Comparison of ENCODE assay signal across 8 mouse cellular contexts in genomic region chr17:83526091-83526561, GRCm38 (mm10). TPM values are rescaled to one million over a fixed set of nuclear protein-coding genes. Genes with fewer than 3 reads are reported as not detected.
DNase-seq lines count a peak whose midpoint lies in the region; ATAC-seq lines count a peak whose summit lies in the region.

No protein-coding gene starts in this region.

- H3K4me3 ChIP-seq in forebrain, embryonic 10.5 days = peak overlapping the region; percentile 19
- H3K4me3 ChIP-seq in liver, embryonic 12.5 days = no peak overlapping the region

- peak overlapping the region; percentile 47; the same call in 1 of the 2 replicates for H3K9ac ChIP-seq in liver, embryonic 12.5 days

- DNase-seq in lung, postnatal 10 days = peak; percentile 17
- no peak for DNase-seq in lung, adult 18-20 months
- DNase-seq in forebrain, embryonic 10.5 days (ENCODE audit: extremely low spot score, low spot score) = peak; percentile 48
- DNase-seq in thymus, postnatal 10 days (ENCODE audit: low spot score in 2 of 2) = peak; percentile 27 to 43
- no peak for DNase-seq in heart, adult 9 months (ENCODE audit: low spot score in 2 of 2)

- H3K4me2 ChIP-seq in liver, embryonic 12.5 days = peak overlapping the region; percentile 53

- H3K27me3 ChIP-seq in forebrain, embryonic 10.5 days (ENCODE audit: poor library complexity, severe bottlenecking) = peaks cover 29% of the 10 kb centered on the region
- H3K27me3 ChIP-seq in liver, embryonic 12.5 days (replicated peaks) = no peaks in the 10 kb centered on the region

- H3K9me3 ChIP-seq in forebrain, embryonic 10.5 days = no peaks in the 10 kb centered on the region
- no peaks in the 10 kb centered on the region for H3K9me3 ChIP-seq in liver, embryonic 12.5 days (replicated peaks)

- 3% methylated on average over 5 of the region's 5 CpGs for WGBS in forebrain, embryonic 10.5 days
- 27% methylated on average over 5 of the region's 5 CpGs for WGBS in liver, embryonic 12.5 days (ENCODE audit: insufficient replicate concordance)

- H3K36me3 ChIP-seq in forebrain, embryonic 10.5 days (replicated peaks) = no peaks in the 10 kb centered on the region
- no peaks in the 10 kb centered on the region for H3K36me3 ChIP-seq in liver, embryonic 12.5 days

- ATAC-seq in liver, embryonic 12.5 days = peak; percentile 32; the same call in 1 of the 2 replicates
- ATAC-seq in inflammation-experienced regulatory T-cells, adult 6 months = no peak
- ATAC-seq in activated CD4-positive, CD25-positive, alpha-beta regulatory T cell, adult 4 months = no peak

- peak overlapping the region; percentile 88 for H3K27ac ChIP-seq in forebrain, embryonic 10.5 days
- peak overlapping the region; percentile 76 for H3K27ac ChIP-seq in liver, embryonic 12.5 days

- peaks cover 46% of the 10 kb centered on the region for H3K4me1 ChIP-seq in forebrain, embryonic 10.5 days
- peaks cover 44% of the 10 kb centered on the region for H3K4me1 ChIP-seq in liver, embryonic 12.5 days

RNA-seq across cellular contexts. Expression of gene Cox7a2l, which starts 9.0 kb away (rescaled TPM):
- polyA plus RNA-seq in forebrain, embryonic 10.5 days (2016; fragmentation: Nextera tagmentation; extraction: Ambion mirVana) = 131 and 132 TPM in 2 replicates
- polyA plus RNA-seq in liver, embryonic 12.5 days (2016; fragmentation: Nextera tagmentation; extraction: Ambion mirVana) = 87.2 and 90.9 TPM in 2 replicates
- polyA plus RNA-seq in inflammation-experienced regulatory T-cells, adult 6 months (2017; shearing (Covaris generic)) = 100 to 1,000 TPM; 353 to 565 (median 539) TPM
- 100 to 1,000 TPM; 513 to 559 TPM for polyA plus RNA-seq in activated CD4-positive, CD25-positive, alpha-beta regulatory T cell, adult 4 months (2017; shearing (Covaris generic))

Comparison
In these comparisons a context has a peak if more than half of its experiments do, and no peak if none do; other contexts are left out.
1. DNase-seq: peak in lung, postnatal 10 days (single experiment), forebrain, embryonic 10.5 days (single experiment) and thymus, postnatal 10 days (2 of 2); none in lung, adult 18-20 months (0 of 2) and heart, adult 9 months (0 of 2).